Mouse (Mus musculus) MEL (cell line): ENCODE data around the gene Ndufaf2. TPM values are rescaled to one million over a fixed set of nuclear protein-coding genes. Genes with fewer than 3 reads are reported as not detected.
A peak's percentile ranks its signal among the peaks of the same experiment; 100 is the strongest.

Experiments
- DNase-seq: peaks from one replicate; pipeline ENCODE4 v3.0.0; 2011; ENCODE audit warnings: low read depth, low spot score
- H3K27ac ChIP-seq: 2 replicates; pipeline ENCODE4 v1.5.1; 2012; ENCODE audit warnings: low read depth, mild to moderate bottlenecking, control low read depth, low read length, moderate library complexity; ENCODE audit not compliant: control insufficient read depth
- H3K27me3 ChIP-seq, 2 experiments: fragments of 150-350 bp in 1 of 2; sonication (generic) in 1 of 2; 2 replicates each; pipeline ENCODE4 v1.6.1; 2012; ENCODE audit warnings: low read length in 2 of 2, mild to moderate bottlenecking in 2 of 2, improper control_type of control experiment in 1 of 2, moderate library complexity in 1 of 2; ENCODE audit not compliant: insufficient read depth in 2 of 2, control insufficient read depth in 1 of 2
- H3K36me3 ChIP-seq, 2 experiments: 2 replicates each; pipeline ENCODE4 v1.6.1; 2012 to 2014; ENCODE audit warnings: low read length in 2 of 2, improper control_type of control experiment in 1 of 2, inconsistent platforms in 1 of 2, mild to moderate bottlenecking in 1 of 2; ENCODE audit not compliant: insufficient read depth in 2 of 2, control insufficient read depth in 1 of 2
- H3K4me1 ChIP-seq, 2 experiments: fragments of 150-350 bp in 1 of 2; sonication (generic) in 1 of 2; 2 replicates each; pipeline ENCODE4 v1.6.1; 2012; ENCODE audit warnings: low read length in 2 of 2, improper control_type of control experiment in 1 of 2, mild to moderate bottlenecking in 1 of 2; ENCODE audit not compliant: insufficient read depth in 2 of 2, control insufficient read depth in 1 of 2
- H3K4me3 ChIP-seq, 2 experiments: fragments of 150-350 bp in 1 of 2; sonication (generic) in 1 of 2; 2 replicates each; pipeline ENCODE4 v1.5.1; 2012; ENCODE audit warnings: low read depth in 2 of 2, low read length in 2 of 2, mild to moderate bottlenecking in 2 of 2, moderate library complexity in 2 of 2, control low read depth in 1 of 2, improper control_type of control experiment in 1 of 2; ENCODE audit not compliant: control insufficient read depth in 1 of 2, insufficient read depth in 1 of 2
- H3K79me2 ChIP-seq: 2 replicates; pipeline ENCODE4 v1.6.1; 2012; ENCODE audit warnings: mild to moderate bottlenecking, low read length, moderate library complexity; ENCODE audit not compliant: control insufficient read depth, poor library complexity, insufficient read depth
- H3K9ac ChIP-seq: 2 replicates; pipeline ENCODE4 v1.6.1; 2012; ENCODE audit warnings: low read depth, mild to moderate bottlenecking, control low read depth, low read length, moderate library complexity; ENCODE audit not compliant: control insufficient read depth, poor library complexity, severe bottlenecking
- H3K9me3 ChIP-seq: fragments of 150-350 bp; sonication (generic); replicated peaks from 2 replicates; pipeline ENCODE4 v1.6.1; 2012; ENCODE audit warnings: mild to moderate bottlenecking, low read length, improper control_type of control experiment, moderate library complexity; ENCODE audit not compliant: insufficient read depth
- CHD1 ChIP-seq: IDR thresholded peaks from 2 replicates; pipeline ENCODE4 v1.6.1; 2012; ENCODE audit warnings: low read depth, mild to moderate bottlenecking, inconsistent platforms, low read length, improper control_type of control experiment
- CHD2 ChIP-seq: IDR thresholded peaks from 2 replicates; pipeline ENCODE4 v1.6.1; 2011; ENCODE audit warnings: low read length, improper control_type of control experiment
- CTCF ChIP-seq, 3 experiments: IDR thresholded peaks in 2 of 3; conservative IDR thresholded peaks in 1 of 3; 2 replicates each; pipeline ENCODE4 v1.5.1; 2011 to 2012; ENCODE audit warnings: low read length in 3 of 3, low read depth in 2 of 3, mild to moderate bottlenecking in 2 of 3, improper control_type of control experiment in 1 of 3, inconsistent platforms in 1 of 3, mixed read lengths in 1 of 3, moderate library complexity in 1 of 3; ENCODE audit not compliant: control insufficient read depth in 1 of 3, insufficient read depth in 1 of 3, poor library complexity in 1 of 3, severe bottlenecking in 1 of 3
- E2F4 ChIP-seq: IDR thresholded peaks from 2 replicates; pipeline ENCODE4 v1.6.1; 2011; ENCODE audit warnings: low read depth, low read length, improper control_type of control experiment, borderline replicate concordance
- ELF1 ChIP-seq: IDR thresholded peaks from 2 replicates; pipeline ENCODE4 v1.6.1; 2014; ENCODE audit warnings: low read depth, mild to moderate bottlenecking, inconsistent platforms, low read length, improper control_type of control experiment, moderate library complexity
- EP300 ChIP-seq, 2 experiments: IDR thresholded peaks; 2 replicates each; pipeline ENCODE4 v1.6.1; 2011; ENCODE audit warnings: improper control_type of control experiment in 2 of 2, low read length in 2 of 2, low read depth in 1 of 2, mild to moderate bottlenecking in 1 of 2
- ETS1 ChIP-seq: IDR thresholded peaks from 2 replicates; pipeline ENCODE4 v1.6.1; 2012; ENCODE audit warnings: low read depth, mild to moderate bottlenecking, inconsistent platforms, low read length, improper control_type of control experiment, moderate library complexity
- HCFC1 ChIP-seq: IDR thresholded peaks from 2 replicates; pipeline ENCODE4 v1.6.1; 2012; ENCODE audit warnings: low read depth, mild to moderate bottlenecking, inconsistent platforms, low read length, improper control_type of control experiment, moderate library complexity
- KAT2A ChIP-seq: conservative IDR thresholded peaks from 2 replicates; pipeline ENCODE4 v1.6.1; 2012; ENCODE audit warnings: low read depth, low read length, improper control_type of control experiment, inconsistent platforms
- MAX ChIP-seq: IDR thresholded peaks from 2 replicates; pipeline ENCODE4 v1.6.1; 2011; ENCODE audit warnings: low read length, improper control_type of control experiment
- MAZ ChIP-seq: IDR thresholded peaks from 2 replicates; pipeline ENCODE4 v1.6.1; 2012; ENCODE audit warnings: low read depth, mild to moderate bottlenecking, inconsistent platforms, low read length, improper control_type of control experiment
- MXI1 ChIP-seq: IDR thresholded peaks from 2 replicates; pipeline ENCODE4 v1.6.1; 2011; ENCODE audit warnings: mild to moderate bottlenecking, low read depth, low read length, improper control_type of control experiment
- MYC ChIP-seq: IDR thresholded peaks from 2 replicates; pipeline ENCODE4 v1.6.1; 2011; ENCODE audit warnings: low read depth, mild to moderate bottlenecking, low read length, improper control_type of control experiment, moderate library complexity
- NELFE ChIP-seq: IDR thresholded peaks from 2 replicates; pipeline ENCODE4 v1.6.1; 2011; ENCODE audit warnings: low read depth, low read length, improper control_type of control experiment
- NRF1 ChIP-seq: IDR thresholded peaks from 2 replicates; pipeline ENCODE4 v1.6.1; 2014; ENCODE audit warnings: low read depth, mild to moderate bottlenecking, inconsistent platforms, low read length, improper control_type of control experiment, moderate library complexity; ENCODE audit not compliant: poor library complexity, insufficient read depth, severe bottlenecking
- POLR2A ChIP-seq, 2 experiments: IDR thresholded peaks; 2 replicates each; pipeline ENCODE4 v1.6.1; 2011 to 2012; ENCODE audit warnings: low read length in 2 of 2, mild to moderate bottlenecking in 2 of 2, control low read depth in 1 of 2, improper control_type of control experiment in 1 of 2, low read depth in 1 of 2, moderate library complexity in 1 of 2; ENCODE audit not compliant: control insufficient read depth in 1 of 2, insufficient read depth in 1 of 2, poor library complexity in 1 of 2
- POLR2AphosphoS2 ChIP-seq: IDR thresholded peaks from 2 replicates; pipeline ENCODE4 v1.6.1; 2011; ENCODE audit warnings: low read length, improper control_type of control experiment
- SIN3A ChIP-seq: IDR thresholded peaks from 2 replicates; pipeline ENCODE4 v1.6.1; 2012; ENCODE audit warnings: low read length, improper control_type of control experiment, inconsistent platforms
- TBP ChIP-seq: IDR thresholded peaks from 2 replicates; pipeline ENCODE4 v1.8.0; 2011; ENCODE audit warnings: low read depth, low read length, improper control_type of control experiment
- TCF12 ChIP-seq: IDR thresholded peaks from 2 replicates; pipeline ENCODE4 v1.6.1; 2014; ENCODE audit warnings: low read depth, mild to moderate bottlenecking, inconsistent platforms, low read length, improper control_type of control experiment, moderate library complexity
- UBTF ChIP-seq: IDR thresholded peaks from 2 replicates; pipeline ENCODE4 v1.6.1; 2012; ENCODE audit warnings: low read depth, mild to moderate bottlenecking, inconsistent platforms, low read length, improper control_type of control experiment, moderate library complexity, borderline replicate concordance; ENCODE audit not compliant: insufficient read depth
- USF1 ChIP-seq: IDR thresholded peaks from 2 replicates; pipeline ENCODE4 v1.6.1; 2014; ENCODE audit warnings: low read depth, mild to moderate bottlenecking, inconsistent platforms, low read length, improper control_type of control experiment, moderate library complexity
- ZC3H11A ChIP-seq: IDR thresholded peaks from 2 replicates; pipeline ENCODE4 v1.6.1; 2012; ENCODE audit warnings: low read depth, mild to moderate bottlenecking, inconsistent platforms, low read length, improper control_type of control experiment
- ZMIZ1 ChIP-seq: IDR thresholded peaks from 2 replicates; pipeline ENCODE4 v1.6.1; 2012; ENCODE audit warnings: low read depth, mild to moderate bottlenecking, inconsistent platforms, low read length, improper control_type of control experiment, moderate library complexity
- polyA plus RNA-seq, 2 experiments: library from polyadenylated mRNA; stranded (reverse) in 1 of 2; unstranded in 1 of 2; fragments of >175 nt in 1 of 2; fragments of >200 nt in 1 of 2; gene quantifications; 2 replicates each; pipeline versions ENCODE4 v1.2.1 to v1.2.4; 2012; ENCODE audit warnings: low replicate concordance in 2 of 2, low read depth in 1 of 2; ENCODE audit not compliant: insufficient read length in 2 of 2, insufficient read depth in 1 of 2, missing spikeins in 1 of 2
- total RNA-seq: library from RNA; depleted of rRNA; stranded (reverse); fragments of 300-350 nt; gene quantifications from 2 replicates; pipeline ENCODE4 v1.2.3, GENCODE M21; 2012; rRNA removed

Ndufaf2 gene
- 43.7 and 50.9 TPM in 2 replicates for total RNA-seq
- polyA plus RNA-seq, result 10 to 100 TPM in 1 of 2 experiments, not detected in 1; 76.0 TPM

DNA sequence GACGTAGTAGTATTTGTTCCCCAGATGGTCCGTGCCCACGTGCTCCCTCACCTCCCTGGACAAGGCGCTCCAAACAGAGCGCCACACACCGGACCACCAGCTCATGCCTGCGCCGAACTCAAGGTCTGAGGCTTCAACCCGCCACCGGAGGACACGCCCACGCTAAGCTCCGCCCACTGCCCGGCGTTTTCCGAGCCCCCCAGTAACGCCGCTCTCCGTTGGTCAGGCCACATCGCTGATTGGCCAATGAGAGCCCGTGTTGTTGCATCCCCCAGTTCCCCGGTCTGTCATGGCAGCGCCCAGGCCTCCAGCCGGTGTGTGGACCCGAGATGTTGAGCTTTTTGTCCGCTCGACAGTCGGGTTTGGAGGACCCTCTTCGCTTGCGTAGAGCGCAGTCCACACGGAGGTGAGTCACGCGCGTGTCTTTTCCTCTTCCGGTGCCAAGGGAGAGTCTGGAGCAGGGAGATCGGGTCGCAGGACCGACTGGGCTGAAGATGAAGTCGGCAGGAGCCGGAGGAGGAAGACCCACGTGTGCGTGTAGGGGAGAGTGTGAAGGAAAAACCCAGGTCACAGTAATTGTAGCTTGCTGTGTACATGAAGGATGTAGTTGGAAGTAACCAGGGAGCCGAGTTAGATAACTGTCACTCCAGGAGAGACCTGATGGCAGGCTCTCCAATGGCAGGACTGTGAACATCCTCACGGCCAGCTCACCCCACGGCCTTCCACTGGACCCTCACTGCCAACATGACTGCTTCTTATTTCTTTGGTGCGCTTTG is at the start of gene Ndufaf2, which contains the start of gene Ercc8:
Gene Ndufaf2 (minus strand): TSS at position 159 of the 776 bp plus-strand sequence.
Gene Ercc8 (plus strand): TSS at position 267 of the 776 bp plus-strand sequence.
- Histone ChIP-seq H3K4me3 (peak within 1 kb of the TSS; percentile 75 to 92), H3K9me3 (no peaks in the 10 kb centered on the region), H3K36me3 (peaks cover 3 to 9% of the 10 kb centered on the region in 2 experiments), H3K79me2 (peaks cover 43% of the 10 kb centered on the region), H3K27ac (peak within 1 kb of the TSS; percentile 17), H3K27me3 (no peaks in the 10 kb centered on the region), H3K4me1 (peaks cover 1 to 4% of the 10 kb centered on the region in 2 experiments; a peak in 1 of 4 replicates), H3K9ac (peak within 1 kb of the TSS; percentile 83)
- peak; percentile 95 for DNase-seq
- TF ChIP-seq E2F4 (no peak), SIN3A (peak; percentile 98), CHD2 (peak; percentile 76), MYC (peak; percentile 57; the same call in 1 of the 2 replicates), ZMIZ1 (peak; percentile 78; the same call in 1 of the 2 replicates), MXI1 (peak; percentile 99), TBP (peak; percentile 67), NRF1 (peak; percentile 26; the same call in 1 of the 2 replicates), NELFE (peak; percentile 85), MAX (peak; percentile 89), ETS1 (peak; percentile 35; the same call in 1 of the 2 replicates), MAZ (no peak), POLR2A (IDR thresholded peaks at IDR 0.05; ENCODE audit: control insufficient read depth in 1 of 2, insufficient read depth in 1 of 2, low read depth in 1 of 2, low read length in 2 of 2, poor library complexity in 1 of 2) (peak; percentile 72 to 88), KAT2A (peak; percentile 70; the same call in 1 of the 2 replicates), EP300 (IDR thresholded peaks at IDR 0.05; ENCODE audit: low read depth in 1 of 2, low read length in 2 of 2) (peak in 1 of 2 experiments; percentile 19; a peak in 1 of 4 replicates), ELF1 (0 out of 2 replicates have a peak, but pooled peaks have one; percentile 31), USF1 (peak; percentile 52; the same call in 1 of the 2 replicates), TCF12 (peak; percentile 46), UBTF (no peak), CTCF (IDR thresholded peaks at IDR 0.05 in 2 of 3, conservative IDR thresholded peaks at IDR 0.05 in 1 of 3; ENCODE audit: control insufficient read depth in 1 of 3, insufficient read depth in 1 of 3, low read depth in 2 of 3, low read length in 3 of 3, poor library complexity in 1 of 3, severe bottlenecking in 1 of 3) (0 out of 6 replicates have a peak, but pooled peaks of 1 of the 3 experiments have one; percentile 4), POLR2AphosphoS2 (peak; percentile 65; the same call in 1 of the 2 replicates), ZC3H11A (no peak), CHD1 (no peak), HCFC1 (peak; percentile 89)
